Mouse (Mus musculus) thymus, adult 2 months (tissue): ENCODE results near the gene Samd4b.
A peak's percentile ranks its signal among the peaks of the same experiment; 100 is the strongest.

Experiments
- CTCF ChIP-seq: fragments of 200-500 bp; IDR thresholded peaks from 2 replicates; pipeline ENCODE4 v1.5.1; 2012; ENCODE audit warnings: mild to moderate bottlenecking, control low read depth, low read length, moderate library complexity, borderline replicate concordance; ENCODE audit not compliant: control insufficient read depth, poor library complexity, insufficient read depth; ENCODE audit errors: extremely low read depth
- POLR2A ChIP-seq: fragments of 200-500 bp; IDR thresholded peaks from 2 replicates; pipeline ENCODE4 v1.6.1; 2012; ENCODE audit warnings: mild to moderate bottlenecking, low read length, control low read depth, moderate library complexity; ENCODE audit not compliant: control insufficient read depth, poor library complexity, insufficient read depth; ENCODE audit errors: extremely low read depth

DNA sequence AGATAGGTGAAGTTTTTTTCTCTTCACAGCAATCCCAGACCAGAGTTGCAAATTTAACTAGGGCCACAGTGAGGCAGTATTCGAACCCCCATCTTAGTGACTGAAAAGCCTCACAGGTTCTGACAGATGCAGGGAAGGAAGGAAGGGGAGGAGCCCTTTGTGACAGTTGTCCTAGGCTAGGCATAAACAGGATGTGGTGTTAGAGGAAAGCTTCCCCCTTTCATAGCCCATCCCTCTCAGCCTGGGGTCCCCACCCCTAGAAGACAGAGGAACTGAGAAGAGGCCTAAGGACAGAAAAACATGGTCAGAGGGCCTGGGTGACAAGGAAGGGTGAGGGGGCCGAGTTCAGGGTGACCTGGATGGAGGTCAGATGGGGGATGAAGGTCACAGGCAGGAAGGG is 157.2 kb downstream of the Samd4b start:
- no peak for TF ChIP-seq CTCF
- TF ChIP-seq POLR2A: peak; percentile 91
